Mouse (Mus musculus) cerebellum, adult 8-10 months (tissue): ENCODE measurements around the gene Cntn1.

Experiments
- DNase-seq: peaks from one replicate; pipeline ENCODE4 v3.0.0; 2022

Gene Cntn1

GRCm38 (mm10) chr15:92141972-92142371 is 91.0 kb downstream of the Cntn1 start:
- peak; percentile 33 for DNase-seq

GRCm38 (mm10) chr15:92154921-92155320 is 104.0 kb downstream of the Cntn1 start:
- DNase-seq = no peak

DNA sequence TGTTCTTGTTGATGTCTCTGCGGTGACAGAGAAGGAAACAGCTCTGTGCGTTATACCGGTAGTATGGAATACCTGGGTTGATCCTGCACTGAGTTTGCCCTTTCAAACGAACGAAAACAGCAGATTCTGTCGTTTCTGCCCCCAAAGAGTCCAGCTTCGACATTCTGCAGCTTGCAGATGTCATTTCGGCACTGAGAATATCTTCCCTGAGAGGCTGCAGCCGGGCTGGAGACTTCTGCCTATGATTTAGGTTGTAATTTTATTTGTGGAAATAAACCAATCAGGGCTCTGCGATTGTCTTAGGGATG is 109.8 kb downstream of the Cntn1 start:
- no peak for DNase-seq

- peak; percentile 59 for DNase-seq
These were observed 110.4 kb downstream of the Cntn1 start for GRCm38 (mm10) chr15:92161163-92162025.

DNA sequence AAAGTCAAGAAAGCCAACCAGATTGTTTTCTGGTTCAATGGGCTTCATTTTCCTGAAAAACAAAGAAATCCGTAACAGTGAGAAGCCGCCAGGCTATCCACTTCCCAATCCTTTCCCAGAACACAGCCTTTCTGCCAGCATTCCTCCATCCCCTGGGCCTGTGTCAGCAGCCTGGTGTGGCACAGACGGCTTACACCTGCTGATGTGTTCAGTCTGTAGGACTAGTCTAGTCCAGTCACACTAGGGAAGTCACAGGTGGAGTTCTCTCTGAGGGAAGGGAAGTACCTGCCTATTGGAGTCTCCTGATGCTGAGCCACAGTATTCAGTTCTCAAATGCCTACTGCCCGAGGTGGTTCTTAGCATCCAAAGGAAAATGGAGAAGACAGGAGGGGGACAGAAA is 111.9 kb downstream of the Cntn1 start:
- DNase-seq = peak; percentile 37

GRCm38 (mm10) chr15:92164127-92164526 is 113.2 kb downstream of the Cntn1 start:
- peak; percentile 37 for DNase-seq

GRCm38 (mm10) chr15:92166266-92166665 is 115.3 kb downstream of the Cntn1 start:
- peak; percentile 68 for DNase-seq

DNA sequence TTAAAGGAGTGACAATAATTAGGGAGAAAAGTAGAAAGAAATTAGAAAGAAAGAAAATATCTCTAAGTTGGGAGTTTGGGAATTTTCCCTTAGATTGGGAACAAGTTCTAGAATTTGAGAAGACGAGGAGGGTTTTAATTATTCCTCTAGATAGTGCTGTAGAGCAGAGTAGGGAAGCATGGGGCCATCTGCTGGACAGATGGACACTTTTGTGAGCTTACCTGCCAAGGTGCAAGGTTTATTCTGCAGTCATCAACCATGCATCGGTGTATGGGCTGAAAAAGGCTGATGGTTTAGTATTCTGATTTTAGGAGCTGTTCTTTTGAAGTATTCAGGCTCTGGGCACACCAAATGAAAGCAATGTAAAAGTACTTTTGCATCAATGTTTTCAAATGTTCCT is 124.8 kb downstream of the Cntn1 start:
- DNase-seq = peak; percentile 53

DNA sequence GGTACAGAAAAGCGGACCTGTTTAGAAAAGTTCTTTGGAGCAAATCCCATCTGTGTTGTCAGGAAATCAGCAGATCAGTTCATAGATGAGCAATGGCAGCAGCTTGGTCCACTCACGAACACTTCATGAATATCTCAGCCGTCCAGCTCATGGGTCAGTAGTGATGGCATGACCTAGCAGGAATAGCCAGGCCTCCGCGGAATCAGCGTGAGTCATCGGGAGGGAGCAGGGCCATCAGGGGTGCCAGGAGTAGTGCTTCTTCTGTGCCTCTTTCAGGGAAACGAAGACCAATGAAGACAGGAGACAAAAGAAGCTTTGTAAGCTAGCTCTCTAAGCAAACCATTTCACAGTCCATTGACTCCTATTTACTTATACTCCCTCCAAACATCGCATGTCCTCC is 126.4 kb downstream of the Cntn1 start:
- DNase-seq = no peak

DNA sequence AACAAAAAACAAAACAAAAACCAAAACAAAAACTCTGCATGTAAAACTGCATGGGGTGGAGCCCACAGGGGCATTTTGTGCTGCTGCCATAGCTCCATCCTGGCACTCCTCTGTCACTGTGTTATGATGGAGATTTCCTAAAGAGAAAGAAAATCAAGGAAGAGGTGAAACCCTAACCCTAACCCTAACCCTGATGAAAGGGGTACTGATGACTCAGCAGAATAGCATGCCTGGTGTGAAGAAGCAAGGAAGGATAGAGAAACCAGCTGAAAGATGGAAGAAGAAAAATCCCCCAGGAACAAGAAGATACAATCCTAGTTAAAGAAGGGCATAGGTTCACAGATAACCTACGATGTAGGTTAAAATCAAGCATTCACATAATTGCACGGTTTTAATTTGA is 134.5 kb downstream of the Cntn1 start:
- DNase-seq = no peak

DNA sequence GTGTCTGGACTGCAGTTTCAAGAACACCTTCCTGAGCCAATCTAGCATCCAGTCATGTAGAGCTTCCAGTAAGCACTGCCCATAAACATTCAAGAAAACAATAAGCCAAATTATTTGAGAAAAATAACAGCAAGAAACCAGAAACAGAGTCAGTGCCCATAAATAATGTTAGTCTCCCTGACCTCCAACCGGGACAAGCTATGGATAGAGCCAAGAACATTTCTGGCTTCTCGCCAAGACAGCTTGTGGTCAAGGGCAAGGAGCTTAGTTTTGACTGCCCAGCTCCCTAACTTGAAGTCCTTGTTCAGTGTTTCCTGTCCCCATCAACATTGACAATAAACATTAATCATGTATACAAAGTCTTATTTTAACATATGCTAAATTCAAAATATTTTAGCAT is 139.0 kb downstream of the Cntn1 start:
- peak; percentile 57 for DNase-seq

- DNase-seq = no peak
These were observed 149.5 kb downstream of the Cntn1 start for GRCm38 (mm10) chr15:92200326-92200985.

GRCm38 (mm10) chr15:92206695-92207094 is 155.7 kb downstream of the Cntn1 start:
- no peak for DNase-seq

DNA sequence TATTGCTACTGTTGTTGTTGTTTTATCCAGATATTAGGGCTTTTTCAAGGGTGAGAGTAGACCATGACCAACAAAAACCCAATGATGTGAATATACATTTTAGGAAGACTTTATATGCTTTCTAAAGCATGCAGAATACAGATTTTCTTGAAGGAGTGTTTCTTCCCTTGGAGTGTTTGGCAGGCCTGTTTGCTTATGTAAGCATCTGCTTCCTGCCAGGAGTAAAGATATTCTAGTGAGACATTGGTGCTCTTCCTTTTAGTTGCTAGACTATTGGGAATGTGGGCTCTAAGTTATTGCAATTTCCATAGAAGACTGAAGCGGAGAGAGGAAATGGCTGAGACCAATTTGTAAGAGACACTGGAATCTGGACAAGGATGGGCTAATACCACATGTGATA is 158.8 kb downstream of the Cntn1 start:
- no peak for DNase-seq

GRCm38 (mm10) chr15:92210486-92211235 is 159.7 kb downstream of the Cntn1 start:
- DNase-seq = no peak

GRCm38 (mm10) chr15:92215841-92216240 is 164.9 kb downstream of the Cntn1 start:
- no peak for DNase-seq

DNA sequence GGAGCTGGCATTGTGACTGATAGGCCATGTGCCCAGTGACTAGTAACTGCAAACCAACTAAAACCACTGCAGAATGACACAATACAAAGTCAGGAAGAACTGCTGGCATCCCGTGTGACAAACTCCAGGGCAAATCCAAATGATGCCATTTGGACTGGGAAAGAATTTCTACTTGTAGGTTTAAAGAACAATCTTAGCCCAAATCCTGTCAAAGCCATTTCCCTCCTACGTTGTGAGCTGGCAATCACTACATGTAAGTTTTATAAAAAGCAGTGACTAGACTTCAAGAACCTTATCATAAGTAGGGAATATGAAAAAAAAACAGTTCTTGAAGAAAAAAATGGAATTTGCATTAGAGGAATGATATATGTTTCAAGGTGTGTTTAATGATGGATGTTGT is 170.5 kb downstream of the Cntn1 start:
- no peak for DNase-seq

- DNase-seq = peak; percentile 28
These were observed 180.4 kb downstream of the Cntn1 start for GRCm38 (mm10) chr15:92231386-92231785.

DNA sequence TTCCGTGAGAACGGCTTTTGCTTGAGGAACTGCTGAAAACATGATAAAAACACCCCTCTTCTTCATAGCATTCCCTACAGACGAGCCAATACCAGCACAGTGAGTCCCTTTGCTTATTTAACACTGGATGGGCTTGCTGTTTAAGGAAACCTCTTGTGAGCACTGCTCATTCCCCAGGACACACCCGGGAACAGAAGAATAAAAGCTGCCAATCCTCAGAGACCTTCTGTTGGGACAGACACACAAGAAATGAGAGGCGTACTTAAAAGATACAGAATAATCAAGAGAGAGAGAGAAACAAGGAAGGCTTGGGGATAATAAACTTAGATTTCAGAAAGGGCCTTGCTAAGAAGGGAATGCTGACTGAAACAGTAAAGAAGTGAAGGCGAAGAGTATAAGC is 184.9 kb downstream of the Cntn1 start:
- DNase-seq = no peak

DNA sequence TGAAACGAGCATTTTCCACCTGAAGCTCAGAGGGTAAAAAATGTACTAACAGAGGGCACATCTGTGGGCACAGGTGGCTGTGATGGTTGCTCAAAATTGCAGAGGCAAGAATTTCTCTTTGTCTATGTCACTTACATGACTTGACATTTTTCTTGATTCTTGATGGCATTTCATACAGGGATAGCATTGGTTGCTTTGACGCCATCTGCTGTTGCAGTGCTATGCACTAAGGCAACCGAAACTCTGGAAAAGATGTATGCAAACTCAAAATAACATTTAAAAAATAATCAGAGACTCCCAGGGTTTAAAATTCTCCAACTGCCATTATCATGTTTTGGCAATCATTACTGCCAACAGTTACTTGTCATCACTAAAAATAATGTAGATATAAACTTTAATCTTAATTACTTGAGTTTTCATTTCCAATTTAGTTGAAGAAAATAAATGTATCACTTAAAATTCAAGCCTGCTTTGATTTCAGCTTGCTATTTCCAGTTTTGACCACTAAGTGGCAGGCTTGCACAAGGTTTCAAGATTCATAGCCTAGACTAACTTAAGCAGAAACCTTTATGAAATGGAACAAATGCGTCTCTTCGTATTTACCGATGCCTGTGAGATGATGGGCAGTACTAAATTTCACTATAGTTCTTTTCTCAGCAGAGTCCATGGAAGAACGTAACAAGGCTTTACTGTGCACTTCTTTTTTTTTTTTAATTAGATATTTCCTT is 214.2 kb downstream of the Cntn1 start:
- peak; percentile 48 for DNase-seq

GRCm38 (mm10) chr15:92268341-92268740 is 217.4 kb downstream of the Cntn1 start:
- no peak for DNase-seq

- no peak for DNase-seq
These were observed 217.9 kb downstream of the Cntn1 start for GRCm38 (mm10) chr15:92268741-92269322.
